Mouse (Mus musculus) heart, embryonic 10.5 days (tissue): ENCODE data around the gene Dcps. TPM values are rescaled to one million over a fixed set of nuclear protein-coding genes. Genes with fewer than 3 reads are reported as not detected.
A peak's percentile ranks its signal among the peaks of the same experiment; 100 is the strongest.

Source experiments
- DNase-seq: peaks from one replicate; pipeline ENCODE4 v3.0.0-alpha.2; 2017; ENCODE audit warnings: low spot score
- H3K27ac ChIP-seq: fragments of 300-500 bp; sonication (generic); 2 replicates; pipeline ENCODE4 v1.5.1; 2016; ENCODE audit warnings: mild to moderate bottlenecking
- H3K27me3 ChIP-seq: fragments of 300-500 bp; sonication (generic); 2 replicates; pipeline ENCODE4 v1.6.1; 2016; ENCODE audit warnings: mild to moderate bottlenecking; ENCODE audit not compliant: poor library complexity, insufficient read depth, severe bottlenecking
- H3K36me3 ChIP-seq: fragments of 300-500 bp; sonication (generic); 2 replicates; pipeline ENCODE4 v1.6.1; 2016; ENCODE audit warnings: mild to moderate bottlenecking, moderate library complexity
- H3K4me1 ChIP-seq: fragments of 300-500 bp; sonication (generic); 2 replicates; pipeline ENCODE4 v1.6.1; 2016; ENCODE audit warnings: mild to moderate bottlenecking
- H3K4me3 ChIP-seq: fragments of 300-500 bp; sonication (generic); 2 replicates; pipeline ENCODE4 v1.5.1; 2016; ENCODE audit warnings: mild to moderate bottlenecking, moderate library complexity
- H3K9me3 ChIP-seq: fragments of 300-500 bp; sonication (generic); 2 replicates; pipeline ENCODE4 v1.6.1; 2016; ENCODE audit warnings: mild to moderate bottlenecking, moderate library complexity
- WGBS: fragments of 180-500 bp; shearing (Covaris S2); methylation state at CpG from one replicate; pipeline ENCODE4 v1.1.7; 2016; 5-methylcytosine and 5-hydroxymethylcytosine counted together
- polyA plus RNA-seq: library from polyadenylated mRNA; unstranded; fragments of >200 nt; fragmentation: Nextera tagmentation; extraction: Ambion mirVana; gene quantifications from 2 replicates; pipeline ENCODE4 v1.2.1, GENCODE M21; 2016

Gene Dcps
- polyA plus RNA-seq, 1 experiment from 2014 or later: 81.9 TPM

GRCm38 (mm10) chr9:35108066-35108465, 67.8 kb downstream of the Dcps start:
- no peaks in the 10 kb centered on the region for H3K27me3 ChIP-seq
- H3K9me3 ChIP-seq: no peaks in the 10 kb centered on the region
- WGBS: 74% methylated on average over 3 of the region's 3 CpGs
- DNase-seq: peak; percentile 65
- no peaks in the 10 kb centered on the region; the same call in 1 of the 2 replicates for H3K36me3 ChIP-seq
- H3K4me1 ChIP-seq: peaks cover 57% of the 10 kb centered on the region
- no peak overlapping the region for H3K4me3 ChIP-seq
- H3K27ac ChIP-seq: no peak overlapping the region

GRCm38 (mm10) chr9:35107396-35107795, 68.5 kb downstream of the Dcps start:
- H3K27ac ChIP-seq: no peak overlapping the region
- DNase-seq: peak; percentile 66
- H3K4me3 ChIP-seq: no peak overlapping the region
- H3K9me3 ChIP-seq: no peaks in the 10 kb centered on the region
- no peaks in the 10 kb centered on the region; the same call in 1 of the 2 replicates for H3K36me3 ChIP-seq
- no peaks in the 10 kb centered on the region for H3K27me3 ChIP-seq
- 86% methylated on average over 5 of the region's 5 CpGs for WGBS
- H3K4me1 ChIP-seq: peaks cover 55% of the 10 kb centered on the region

GRCm38 (mm10) chr9:35105884-35106880, 69.7 kb downstream of the Dcps start:
- peak; percentile 89 for DNase-seq
- Histone ChIP-seq H3K27me3 (no peaks in the 10 kb centered on the region), H3K27ac (peak overlapping the region; percentile 53; the same call in 1 of the 2 replicates), H3K9me3 (no peaks in the 10 kb centered on the region), H3K4me3 (peak overlapping the region; percentile 12; the same call in 1 of the 2 replicates), H3K36me3 (no peaks in the 10 kb centered on the region; the same call in 1 of the 2 replicates), H3K4me1 (peaks cover 43% of the 10 kb centered on the region)
- 36% methylated on average over 14 of the region's 15 CpGs for WGBS

GRCm38 (mm10) chr9:35105438-35105837, 70.4 kb downstream of the Dcps start:
- Histone ChIP-seq H3K27ac (peak overlapping the region; percentile 53; the same call in 1 of the 2 replicates), H3K36me3 (no peaks in the 10 kb centered on the region; the same call in 1 of the 2 replicates), H3K9me3 (no peaks in the 10 kb centered on the region), H3K4me1 (peaks cover 38% of the 10 kb centered on the region), H3K27me3 (no peaks in the 10 kb centered on the region), H3K4me3 (no peak overlapping the region)
- no peak for DNase-seq
- WGBS: 39% methylated on average over 2 of the region's 2 CpGs

- Histone ChIP-seq H3K9me3 (no peaks in the 10 kb centered on the region), H3K4me3 (no peak overlapping the region), H3K4me1 (peaks cover 31% of the 10 kb centered on the region), H3K27me3 (no peaks in the 10 kb centered on the region), H3K27ac (no peak overlapping the region), H3K36me3 (no peaks in the 10 kb centered on the region; the same call in 1 of the 2 replicates)
- WGBS: 50% methylated on average over 4 of the region's 4 CpGs
- no peak for DNase-seq
Observed at GRCm38 (mm10) chr9:35104711-35105110, 71.2 kb downstream of the Dcps start.

DNA sequence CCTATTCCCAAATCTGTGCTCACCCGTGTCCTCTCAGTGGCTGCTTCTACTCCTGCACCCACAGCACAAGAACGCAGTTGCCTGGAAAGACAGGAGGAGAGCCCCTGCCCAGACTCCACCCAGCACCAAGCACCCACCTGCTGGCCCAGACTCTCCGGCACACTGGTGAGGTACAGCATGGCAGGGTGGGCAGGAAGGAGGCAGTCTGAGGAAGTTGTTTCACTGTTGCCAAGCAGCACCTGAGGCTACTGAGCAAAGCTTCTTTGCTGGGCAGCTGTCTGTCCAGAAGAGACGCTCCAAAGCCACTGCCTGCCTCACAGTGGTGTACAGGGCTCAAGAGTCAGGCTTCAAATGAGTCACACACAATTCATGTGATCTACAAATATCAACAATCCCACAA, 77.1 kb downstream of the Dcps start:
- 78% methylated on average over 4 of the region's 4 CpGs for WGBS
- Histone ChIP-seq H3K9me3 (no peaks in the 10 kb centered on the region), H3K36me3 (no peaks in the 10 kb centered on the region), H3K27me3 (no peaks in the 10 kb centered on the region), H3K27ac (no peak overlapping the region), H3K4me1 (peaks cover 15% of the 10 kb centered on the region; the same call in 1 of the 2 replicates), H3K4me3 (no peak overlapping the region)
- no peak for DNase-seq

DNA sequence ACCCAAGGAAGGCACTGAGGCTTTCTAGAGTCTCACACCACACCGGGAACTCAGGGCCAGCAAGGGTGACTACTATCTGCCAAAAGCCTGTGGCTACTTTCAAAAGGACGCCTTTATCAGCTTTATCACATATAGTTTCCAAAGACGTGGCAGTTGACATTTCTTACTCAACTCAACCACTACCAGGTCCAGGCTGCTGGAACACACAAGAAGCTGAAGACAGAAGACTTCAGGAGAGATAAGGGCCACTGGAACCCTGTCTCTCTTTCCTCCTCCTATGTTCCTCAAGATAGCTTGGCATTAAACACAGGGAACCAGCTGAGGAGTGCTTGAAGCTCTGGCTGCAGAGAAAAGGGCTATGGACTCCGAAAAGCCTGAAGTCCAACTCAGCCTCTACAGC, 78.0 kb downstream of the Dcps start:
- no peaks in the 10 kb centered on the region for H3K9me3 ChIP-seq
- 37% methylated on average over 4 of the region's 4 CpGs for WGBS
- DNase-seq: no peak

GRCm38 (mm10) chr9:35095726-35096125, 80.1 kb downstream of the Dcps start:
- Histone ChIP-seq H3K27me3 (no peaks in the 10 kb centered on the region), H3K4me1 (peaks cover 15% of the 10 kb centered on the region; the same call in 1 of the 2 replicates), H3K9me3 (no peaks in the 10 kb centered on the region), H3K4me3 (no peak overlapping the region), H3K36me3 (no peaks in the 10 kb centered on the region), H3K27ac (no peak overlapping the region)
- WGBS: 83% methylated on average over 1 of the region's 1 CpGs
- DNase-seq: no peak

More for the DNA sequence above, 78.0 kb downstream of the Dcps start:
- H3K27me3 ChIP-seq: no peaks in the 10 kb centered on the region
- H3K27ac ChIP-seq: no peak overlapping the region
- no peaks in the 10 kb centered on the region for H3K36me3 ChIP-seq
- H3K4me1 ChIP-seq: peaks cover 15% of the 10 kb centered on the region; the same call in 1 of the 2 replicates
- no peak overlapping the region for H3K4me3 ChIP-seq

DNA sequence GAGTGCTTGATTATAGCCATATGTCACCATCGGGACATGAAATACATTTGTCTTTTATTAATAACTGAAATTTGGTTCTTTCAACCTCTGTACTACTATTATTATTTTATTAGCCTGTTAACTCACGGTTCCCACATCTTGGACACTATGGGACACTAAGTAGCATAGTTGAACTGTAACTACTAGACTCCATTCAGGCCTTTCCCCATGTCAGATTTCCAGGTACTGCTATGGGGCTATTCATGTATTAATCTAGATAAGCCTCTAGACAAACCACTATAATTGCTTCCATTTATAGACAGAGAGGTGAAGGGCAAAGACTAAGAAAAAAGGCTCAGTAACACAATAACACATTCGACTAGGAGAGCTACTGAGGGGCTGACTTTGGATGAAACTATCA, 82.5 kb downstream of the Dcps start:
- Histone ChIP-seq H3K36me3 (no peaks in the 10 kb centered on the region), H3K27ac (no peak overlapping the region), H3K27me3 (no peaks in the 10 kb centered on the region), H3K9me3 (no peaks in the 10 kb centered on the region), H3K4me1 (peaks cover 10% of the 10 kb centered on the region; the same call in 1 of the 2 replicates), H3K4me3 (no peak overlapping the region)
- DNase-seq: no peak
- WGBS: 91% methylated on average over 3 of the region's 3 CpGs

DNA sequence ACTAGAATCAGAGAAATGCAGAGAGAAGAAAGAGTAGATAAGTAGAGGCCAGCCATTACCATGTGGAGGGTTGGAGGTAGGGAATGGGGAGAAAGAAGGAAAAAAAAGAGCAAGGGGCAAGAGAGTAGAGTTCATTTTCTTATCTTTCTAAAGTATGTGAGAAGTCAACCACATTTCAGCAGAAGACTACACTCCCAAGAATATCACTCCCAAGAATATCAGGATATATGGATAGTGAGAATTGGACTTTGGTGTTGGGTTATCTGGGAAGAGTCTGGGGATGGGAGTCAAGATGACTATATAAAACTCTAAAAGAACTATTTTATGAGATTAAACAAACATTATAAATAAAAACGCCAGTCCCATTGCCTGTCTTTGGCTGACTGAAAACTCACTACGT, 83.0 kb downstream of the Dcps start:
- Histone ChIP-seq H3K27ac (no peak overlapping the region), H3K4me3 (no peak overlapping the region), H3K36me3 (no peaks in the 10 kb centered on the region), H3K4me1 (peaks cover 6% of the 10 kb centered on the region; the same call in 1 of the 2 replicates), H3K9me3 (no peaks in the 10 kb centered on the region), H3K27me3 (no peaks in the 10 kb centered on the region)
- 84% methylated on average over 2 of the region's 2 CpGs for WGBS
- DNase-seq: no peak

Other genes with a start within 250 kb of the Dcps start
- gene St3gal4, start 56.8 kb downstream of the Dcps start, polyA plus RNA-seq: 16.0 and 18.4 TPM in 2 replicates
- 96.1 and 97.8 TPM in 2 replicates for gene Srpr, start 24.1 kb upstream of the Dcps start, polyA plus RNA-seq
- gene Tirap, start 24.2 kb upstream of the Dcps start, polyA plus RNA-seq: 14.1 and 15.3 TPM in 2 replicates
- 64.2 and 73.9 TPM in 2 replicates for gene Foxred1, start 35.0 kb upstream of the Dcps start, polyA plus RNA-seq
- 31.1 and 40.9 TPM in 2 replicates for gene Fam118b, start 91.7 kb upstream of the Dcps start, polyA plus RNA-seq
- 23.8 and 26.5 TPM in 2 replicates for gene Rpusd4, start 91.8 kb upstream of the Dcps start, polyA plus RNA-seq
- 4.0 and 6.2 TPM in 2 replicates for gene Cdon, start 245.1 kb upstream of the Dcps start, polyA plus RNA-seq